Mouse (Mus musculus): ENCODE results near the gene Pip4k2a.

GRCm38 (mm10) chr2:18937611-18938010, 60.3 kb downstream of the Pip4k2a start:
- TF ChIP-seq POLR2A (IDR thresholded peaks at IDR 0.05; ENCODE audit: insufficient read depth, low read depth, low read length) = no peak
- TF ChIP-seq CTCF (IDR thresholded peaks at IDR 0.05; ENCODE audit: insufficient read depth, low read depth, low read length) = no peak
